Mouse (Mus musculus) testis, adult 2 months (tissue): ENCODE data around the gene Hoxd9. TPM values are rescaled to one million over a fixed set of nuclear protein-coding genes. Genes with fewer than 3 reads are reported as not detected.
A peak's percentile ranks its signal among the peaks of the same experiment; 100 is the strongest.

Experiments
- H3K27ac ChIP-seq: fragments of 200-500 bp; 2 replicates; pipeline ENCODE4 v1.5.1; 2012; ENCODE audit warnings: low read depth, low read length; ENCODE audit not compliant: control insufficient read depth, insufficient read depth
- H3K27me3 ChIP-seq: fragments of 200-500 bp; 2 replicates; pipeline ENCODE4 v1.6.1; 2012; ENCODE audit warnings: mild to moderate bottlenecking, low read length, moderate library complexity; ENCODE audit not compliant: control insufficient read depth, insufficient read depth
- H3K36me3 ChIP-seq: fragments of 200-500 bp; 2 replicates; pipeline ENCODE4 v1.6.1; 2012; ENCODE audit warnings: mild to moderate bottlenecking, low read length; ENCODE audit not compliant: control insufficient read depth, insufficient read depth
- H3K4me1 ChIP-seq: fragments of 200-500 bp; 2 replicates; pipeline ENCODE4 v1.6.1; 2012; ENCODE audit warnings: low read length; ENCODE audit not compliant: control insufficient read depth, insufficient read depth
- H3K4me3 ChIP-seq: fragments of 200-500 bp; 2 replicates; pipeline ENCODE4 v1.5.1; 2012; ENCODE audit warnings: low read depth, mild to moderate bottlenecking, low read length, moderate library complexity, mixed read lengths; ENCODE audit not compliant: control insufficient read depth
- CTCF ChIP-seq: fragments of 200-500 bp; IDR thresholded peaks from 2 replicates; pipeline ENCODE4 v1.5.1; 2012; ENCODE audit warnings: low read depth, mild to moderate bottlenecking, inconsistent platforms, low read length, moderate library complexity; ENCODE audit not compliant: control insufficient read depth, insufficient read depth, insufficient replicate concordance
- POLR2A ChIP-seq: fragments of 200-500 bp; IDR thresholded peaks from 2 replicates; pipeline ENCODE4 v1.6.1; 2012; ENCODE audit warnings: low read depth, mild to moderate bottlenecking, inconsistent platforms, low read length, moderate library complexity; ENCODE audit not compliant: control insufficient read depth
- polyA plus RNA-seq: library from polyadenylated mRNA; depleted of rRNA; stranded (reverse); fragments of >200 nt; gene quantifications from 2 replicates; pipeline ENCODE4 v1.2.3, GENCODE M21; 2012

Hoxd9 gene
- polyA plus RNA-seq, 1 experiment, result 1.8 TPM

GRCm38 (mm10) chr2:74704393-74704998 is 7.0 kb downstream of the Hoxd9 start, which contains the start of gene Hoxd8:
Gene Hoxd8, plus strand, starts transcription at chr2:74704615.
- Histone ChIP-seq H3K4me1 (peaks cover 16% of the 10 kb centered on the region), H3K4me3 (peak within 1 kb of the TSS; percentile 74), H3K36me3 (no peaks in the 10 kb centered on the region; the same call in 1 of the 2 replicates), H3K27me3 (no peaks in the 10 kb centered on the region), H3K27ac (peak within 1 kb of the TSS; percentile 71)
- TF ChIP-seq CTCF (no peak), POLR2A (no peak; the same call in 1 of the 2 replicates)

- no peaks in the 10 kb centered on the region; the same call in 1 of the 2 replicates for H3K36me3 ChIP-seq
- peaks cover 15% of the 10 kb centered on the region for H3K4me1 ChIP-seq
- H3K27me3 ChIP-seq, result no peaks in the 10 kb centered on the region
- TF ChIP-seq CTCF (no peak), POLR2A (no peak)
- H3K27ac ChIP-seq, result peak overlapping the region; percentile 26
- peak overlapping the region; percentile 74 for H3K4me3 ChIP-seq
Observed at GRCm38 (mm10) chr2:74704999-74705466, 7.5 kb downstream of the Hoxd9 start.

- H3K4me1 ChIP-seq, result peaks cover 13% of the 10 kb centered on the region
- H3K4me3 ChIP-seq, result peak overlapping the region; percentile 74
- H3K36me3 ChIP-seq, result no peaks in the 10 kb centered on the region; the same call in 1 of the 2 replicates
- TF ChIP-seq POLR2A (peak; percentile 22; the same call in 1 of the 2 replicates), CTCF (no peak)
- no peaks in the 10 kb centered on the region for H3K27me3 ChIP-seq
- H3K27ac ChIP-seq, result peak overlapping the region; percentile 26
Observed at GRCm38 (mm10) chr2:74705467-74706089, 8.1 kb downstream of the Hoxd9 start.

GRCm38 (mm10) chr2:74706393-74706960 is 8.9 kb downstream of the Hoxd9 start:
- Histone ChIP-seq H3K36me3 (no peaks in the 10 kb centered on the region; the same call in 1 of the 2 replicates), H3K4me1 (peaks cover 16% of the 10 kb centered on the region), H3K27ac (peak overlapping the region; percentile 30), H3K4me3 (peak overlapping the region; percentile 74), H3K27me3 (no peaks in the 10 kb centered on the region)
- no peak for TF ChIP-seq CTCF
- no peak for TF ChIP-seq POLR2A

GRCm38 (mm10) chr2:74707599-74707998 is 10.1 kb downstream of the Hoxd9 start:
- H3K27me3 ChIP-seq, result peaks cover 7% of the 10 kb centered on the region; the same call in 1 of the 2 replicates
- peaks cover 22% of the 10 kb centered on the region for H3K4me1 ChIP-seq
- TF ChIP-seq CTCF (no peak), POLR2A (no peak)
- peak overlapping the region; percentile 36; the same call in 1 of the 2 replicates for H3K27ac ChIP-seq
- H3K4me3 ChIP-seq, result peak overlapping the region; percentile 21; the same call in 1 of the 2 replicates
- H3K36me3 ChIP-seq, result no peaks in the 10 kb centered on the region; the same call in 1 of the 2 replicates

- TF ChIP-seq POLR2A, result no peak
- no peak for TF ChIP-seq CTCF
- Histone ChIP-seq H3K4me1 (peaks cover 18% of the 10 kb centered on the region), H3K4me3 (no peak overlapping the region), H3K27me3 (peaks cover 7% of the 10 kb centered on the region; the same call in 1 of the 2 replicates), H3K27ac (peak overlapping the region; percentile 49; the same call in 1 of the 2 replicates), H3K36me3 (no peaks in the 10 kb centered on the region; the same call in 1 of the 2 replicates)
Observed at GRCm38 (mm10) chr2:74708676-74709075, 11.1 kb downstream of the Hoxd9 start.

- peaks cover 16% of the 10 kb centered on the region for H3K4me1 ChIP-seq
- H3K27me3 ChIP-seq, result peaks cover 7% of the 10 kb centered on the region; the same call in 1 of the 2 replicates
- no peak overlapping the region for H3K4me3 ChIP-seq
- H3K36me3 ChIP-seq, result no peaks in the 10 kb centered on the region; the same call in 1 of the 2 replicates
- TF ChIP-seq CTCF (no peak), POLR2A (no peak)
- H3K27ac ChIP-seq, result no peak overlapping the region
Observed at GRCm38 (mm10) chr2:74709465-74710419, 12.2 kb downstream of the Hoxd9 start.
